Mouse (Mus musculus): ENCODE results near the gene Cyp2d10.
A peak's percentile ranks its signal among the peaks of the same experiment; 100 is the strongest.
"Not testable (repeated sequence)": the region's sequence is repeated elsewhere in the genome, so short reads cannot be mapped to it uniquely, and the experiment has no call there.

The Cyp2d10 gene

GRCm38 (mm10) chr15:82406981-82407380, at the start of gene Cyp2d10:
Cyp2d10 (minus strand) TSS chr15:82407195.
- DNase-seq = no peak

- DNase-seq = not testable (repeated sequence)
These were observed 49.2 kb upstream of the Cyp2d10 start for GRCm38 (mm10) chr15:82456086-82456790.

GRCm38 (mm10) chr15:82453501-82453900, 46.5 kb upstream of the Cyp2d10 start:
- DNase-seq = not testable (repeated sequence)

- not testable (repeated sequence) for DNase-seq
These were observed 45.1 kb upstream of the Cyp2d10 start for GRCm38 (mm10) chr15:82452133-82452532.

- DNase-seq = not testable (repeated sequence)
These were observed 43.0 kb upstream of the Cyp2d10 start for GRCm38 (mm10) chr15:82450045-82450444.

- DNase-seq = no peak
These were observed 38.2 kb upstream of the Cyp2d10 start for GRCm38 (mm10) chr15:82445196-82445595.

GRCm38 (mm10) chr15:82443658-82444057, 36.7 kb upstream of the Cyp2d10 start:
- DNase-seq = no peak

- DNase-seq = no peak
These were observed 31.1 kb upstream of the Cyp2d10 start for GRCm38 (mm10) chr15:82437975-82438617.

GRCm38 (mm10) chr15:82435606-82436005, 28.6 kb upstream of the Cyp2d10 start:
- no peak for DNase-seq

GRCm38 (mm10) chr15:82435011-82435410, 28.0 kb upstream of the Cyp2d10 start:
- no peak for DNase-seq

GRCm38 (mm10) chr15:82434541-82434940, 27.5 kb upstream of the Cyp2d10 start:
- no peak for DNase-seq

GRCm38 (mm10) chr15:82433621-82434020, 26.6 kb upstream of the Cyp2d10 start:
- DNase-seq = no peak

GRCm38 (mm10) chr15:82433137-82433536, 26.1 kb upstream of the Cyp2d10 start, which contains the start of gene Cyp2d9:
Cyp2d9 (plus strand) TSS chr15:82433437.
- DNase-seq = no peak

- no peak for DNase-seq
These were observed 16.5 kb upstream of the Cyp2d10 start for GRCm38 (mm10) chr15:82423471-82423870.

GRCm38 (mm10) chr15:82422935-82423334, 15.9 kb upstream of the Cyp2d10 start:
- no peak for DNase-seq

GRCm38 (mm10) chr15:82418616-82419015, 11.6 kb upstream of the Cyp2d10 start:
- DNase-seq = no peak

GRCm38 (mm10) chr15:82416797-82417789, 10.1 kb upstream of the Cyp2d10 start:
- peak; percentile 87 to 90 for DNase-seq

GRCm38 (mm10) chr15:82407536-82407935, 541 bp upstream of the Cyp2d10 start:
- DNase-seq = no peak

GRCm38 (mm10) chr15:82404163-82404562, 2.8 kb downstream of the Cyp2d10 start:
- no peak for DNase-seq

GRCm38 (mm10) chr15:82403606-82404005, 3.4 kb downstream of the Cyp2d10 start:
- DNase-seq = no peak

GRCm38 (mm10) chr15:82402741-82403140, 4.3 kb downstream of the Cyp2d10 start:
- no peak for DNase-seq

GRCm38 (mm10) chr15:82402106-82402505, 4.9 kb downstream of the Cyp2d10 start:
- no peak for DNase-seq

- no peak for DNase-seq
These were observed 5.5 kb downstream of the Cyp2d10 start for GRCm38 (mm10) chr15:82401516-82401915.
